Mouse (Mus musculus) adrenal gland, adult (tissue): ENCODE results near the gene Sema7a.

Source experiments
- DNase-seq, 2 experiments: peaks; one replicate each; pipeline ENCODE4 v3.0.0; 2022 to 2023; ENCODE audit warnings: low spot score in 1 of 2; ENCODE audit not compliant: inconsistent age in 2 of 2

Sema7a gene

DNA sequence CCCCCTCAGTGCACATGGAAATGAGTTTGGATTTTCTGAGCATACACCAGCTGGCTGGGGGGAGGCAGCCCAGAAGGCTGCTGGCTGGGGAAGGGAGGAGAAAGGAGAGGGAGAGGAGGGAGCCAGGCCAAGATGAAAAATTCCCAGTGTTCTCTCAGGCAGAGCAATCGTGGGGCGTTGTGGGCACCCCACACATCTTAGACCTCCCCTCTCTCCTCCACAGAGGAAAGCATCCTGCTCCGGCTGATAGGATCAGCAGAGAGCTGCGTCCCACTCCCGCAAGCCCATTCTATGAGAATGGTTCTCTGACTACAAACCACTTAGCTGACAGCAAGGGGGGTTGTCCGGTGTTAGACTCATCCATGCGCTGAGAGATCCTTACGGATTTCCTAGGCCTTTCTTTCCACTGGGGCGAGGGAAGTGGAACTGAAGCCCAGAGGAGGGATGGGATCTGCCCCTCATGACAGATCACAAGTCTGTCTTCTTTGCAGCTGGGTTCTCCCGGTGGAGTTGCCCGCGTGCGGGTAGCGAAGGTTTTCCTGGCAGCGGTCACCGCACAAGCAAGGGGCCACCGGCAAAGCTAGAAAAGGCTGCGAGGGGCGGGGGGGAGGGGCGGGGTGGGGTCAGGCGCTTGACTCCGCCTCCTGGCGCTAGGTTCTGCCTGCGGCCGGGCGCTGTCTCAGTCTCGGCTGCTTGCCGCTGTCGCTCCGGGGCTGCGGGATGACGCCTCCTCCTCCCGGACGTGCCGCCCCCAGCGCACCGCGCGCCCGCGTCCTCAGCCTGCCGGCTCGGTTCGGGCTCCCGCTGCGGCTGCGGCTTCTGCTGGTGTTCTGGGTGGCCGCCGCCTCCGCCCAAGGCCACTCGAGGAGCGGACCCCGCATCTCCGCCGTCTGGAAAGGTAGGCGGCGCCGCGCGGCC lies at the start of gene Sema7a:
Gene Sema7a (plus strand): TSS at position 682 of the 918 bp plus-strand sequence.
- DNase-seq = peak; percentile 88 to 93

DNA sequence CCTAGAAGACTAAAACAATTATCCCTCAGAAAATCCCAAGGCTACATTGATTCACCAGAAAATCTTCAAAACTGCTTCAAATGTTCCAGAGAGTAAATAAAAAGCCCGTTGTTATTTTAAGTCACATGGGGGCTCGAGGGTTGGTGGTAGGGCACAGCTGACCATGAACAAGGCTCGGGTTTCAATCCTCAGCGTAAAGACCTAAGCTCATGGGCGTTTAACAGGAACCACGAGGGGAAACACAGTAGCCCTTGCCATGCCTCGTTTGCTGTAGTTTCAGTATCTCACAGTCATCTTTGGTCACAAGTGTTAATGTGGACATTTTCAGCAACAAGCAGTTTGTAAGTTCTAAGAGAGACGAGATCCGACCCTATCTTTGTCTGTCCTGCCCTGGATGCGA lies 39.4 kb upstream of the Sema7a start:
- no peak for DNase-seq

DNA sequence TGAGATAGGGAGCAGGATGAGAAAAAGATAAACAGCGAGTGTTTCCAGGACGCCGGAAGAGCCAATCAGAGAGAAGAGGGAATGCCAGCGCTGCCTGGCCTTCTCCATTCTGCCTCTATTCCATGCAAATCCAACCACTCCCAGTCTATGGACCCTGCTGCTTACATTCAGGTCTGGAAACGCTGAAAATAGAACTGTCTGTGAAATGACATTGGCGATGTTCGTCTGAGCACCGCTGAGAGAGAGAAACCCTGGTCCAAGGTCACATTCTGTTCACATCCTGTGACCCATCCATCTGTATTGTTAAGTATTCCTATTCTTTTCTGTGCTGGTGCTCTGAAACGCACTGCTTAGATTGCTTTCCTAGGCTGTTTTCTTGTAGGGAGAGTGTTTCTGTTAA lies 38.7 kb upstream of the Sema7a start:
- peak in 1 of 2 experiments; percentile 21 for DNase-seq

DNA sequence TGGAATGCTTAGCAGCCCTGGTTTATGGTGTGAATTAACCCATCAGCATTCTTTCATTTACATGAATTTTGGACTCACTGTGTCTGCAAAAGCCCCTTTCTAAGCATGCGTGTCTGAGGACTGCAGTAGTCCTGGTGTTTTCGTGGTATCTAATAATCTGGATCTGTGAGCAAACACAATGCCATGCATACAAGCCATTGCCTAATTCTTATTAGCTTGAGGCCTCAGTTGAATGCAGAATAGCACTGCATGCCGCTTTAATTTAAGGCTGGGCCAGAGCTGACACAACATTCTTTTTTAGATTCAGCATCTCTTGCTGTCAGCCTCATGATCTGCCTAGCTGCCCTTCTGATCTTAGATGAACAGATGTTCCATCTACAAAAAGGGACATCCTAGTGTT lies 38.3 kb upstream of the Sema7a start:
- DNase-seq = no peak

DNA sequence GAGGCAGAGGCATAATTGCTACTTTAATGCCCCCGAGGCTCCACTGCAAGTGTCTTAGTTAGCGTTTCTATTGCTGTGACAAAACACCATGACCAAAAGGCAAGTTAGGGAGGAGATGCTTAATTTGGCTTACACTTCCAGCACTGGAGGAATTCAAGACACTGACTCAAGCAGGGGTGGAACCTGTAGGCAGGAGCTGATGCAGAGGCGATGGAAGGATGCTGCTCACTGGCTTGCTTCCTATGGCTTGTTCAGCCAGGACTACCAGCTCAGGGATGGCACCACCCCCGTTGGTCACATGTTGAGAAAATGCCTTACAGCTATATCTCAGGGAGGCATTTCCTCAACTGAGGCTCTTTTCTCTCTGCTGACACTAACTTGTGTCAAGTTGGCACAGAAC lies 37.8 kb upstream of the Sema7a start:
- DNase-seq = no peak

DNA sequence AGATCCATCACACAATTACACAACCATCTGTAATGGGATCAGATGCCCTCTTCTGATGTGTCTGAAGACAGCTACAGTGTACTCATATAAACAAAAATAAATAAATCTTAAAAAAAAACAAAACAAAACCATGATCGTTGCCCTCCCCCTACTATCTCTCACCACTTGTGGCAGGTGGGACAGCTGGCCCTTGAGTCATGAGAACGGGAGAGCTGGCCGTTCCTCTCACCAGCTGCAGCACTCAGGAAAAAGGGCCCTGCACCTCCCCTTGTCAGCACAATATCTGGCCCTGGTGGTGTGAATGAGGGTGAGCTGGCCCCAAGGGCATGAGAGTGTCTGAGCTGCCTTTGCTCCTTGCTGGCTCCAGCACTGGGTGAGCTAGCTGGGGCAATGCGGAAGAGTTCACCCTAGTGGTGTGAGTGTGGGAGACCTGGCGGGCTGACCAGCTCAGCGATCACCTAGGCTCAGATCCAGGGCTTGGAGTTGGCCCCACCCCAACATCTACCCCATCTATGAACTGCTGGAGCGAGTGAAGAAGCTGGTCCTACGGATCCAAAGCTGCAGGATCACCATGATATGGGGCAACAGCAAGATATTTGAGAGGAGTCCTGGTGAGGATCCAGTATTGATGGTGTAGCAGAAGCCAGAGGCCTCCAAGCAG lies 36.2 kb upstream of the Sema7a start:
- no peak for DNase-seq

DNA sequence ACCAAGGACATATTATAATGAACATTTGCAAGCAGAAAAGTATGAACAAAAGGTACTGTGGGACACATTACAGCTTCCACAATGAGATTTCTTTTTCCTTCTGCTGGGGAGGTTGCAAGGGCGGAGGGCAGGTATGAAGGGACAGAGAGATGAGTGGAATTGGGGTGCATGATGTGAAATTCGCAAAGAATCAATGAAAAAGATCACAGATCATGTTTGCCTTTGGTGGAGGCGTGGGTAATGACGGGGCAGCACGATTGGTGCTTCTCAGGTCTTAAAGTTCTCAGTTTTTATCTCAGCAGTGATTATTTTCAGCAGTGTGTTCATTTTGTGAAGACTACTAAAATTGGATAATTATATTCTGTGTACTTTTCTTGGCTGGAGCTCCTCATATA lies 35.7 kb upstream of the Sema7a start:
- no peak for DNase-seq

DNA sequence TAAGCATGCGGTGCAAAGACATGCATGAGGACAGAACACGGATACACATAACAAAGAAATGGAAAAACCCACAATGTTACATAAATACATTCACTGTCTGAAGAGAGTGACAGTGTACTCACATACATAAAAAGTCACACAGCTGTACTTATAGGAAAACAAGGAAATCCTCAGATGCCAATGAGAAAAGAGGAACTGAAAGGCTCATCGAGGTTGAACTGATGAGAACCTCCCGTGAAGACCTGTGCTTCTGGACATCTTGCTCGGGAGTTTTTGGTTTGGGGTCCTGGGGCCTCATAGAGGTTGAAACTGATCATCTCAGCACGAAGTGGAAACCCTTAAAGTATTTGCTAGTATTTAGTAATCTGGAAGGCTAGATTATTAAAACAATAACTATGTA lies 32.7 kb upstream of the Sema7a start:
- DNase-seq = no peak

DNA sequence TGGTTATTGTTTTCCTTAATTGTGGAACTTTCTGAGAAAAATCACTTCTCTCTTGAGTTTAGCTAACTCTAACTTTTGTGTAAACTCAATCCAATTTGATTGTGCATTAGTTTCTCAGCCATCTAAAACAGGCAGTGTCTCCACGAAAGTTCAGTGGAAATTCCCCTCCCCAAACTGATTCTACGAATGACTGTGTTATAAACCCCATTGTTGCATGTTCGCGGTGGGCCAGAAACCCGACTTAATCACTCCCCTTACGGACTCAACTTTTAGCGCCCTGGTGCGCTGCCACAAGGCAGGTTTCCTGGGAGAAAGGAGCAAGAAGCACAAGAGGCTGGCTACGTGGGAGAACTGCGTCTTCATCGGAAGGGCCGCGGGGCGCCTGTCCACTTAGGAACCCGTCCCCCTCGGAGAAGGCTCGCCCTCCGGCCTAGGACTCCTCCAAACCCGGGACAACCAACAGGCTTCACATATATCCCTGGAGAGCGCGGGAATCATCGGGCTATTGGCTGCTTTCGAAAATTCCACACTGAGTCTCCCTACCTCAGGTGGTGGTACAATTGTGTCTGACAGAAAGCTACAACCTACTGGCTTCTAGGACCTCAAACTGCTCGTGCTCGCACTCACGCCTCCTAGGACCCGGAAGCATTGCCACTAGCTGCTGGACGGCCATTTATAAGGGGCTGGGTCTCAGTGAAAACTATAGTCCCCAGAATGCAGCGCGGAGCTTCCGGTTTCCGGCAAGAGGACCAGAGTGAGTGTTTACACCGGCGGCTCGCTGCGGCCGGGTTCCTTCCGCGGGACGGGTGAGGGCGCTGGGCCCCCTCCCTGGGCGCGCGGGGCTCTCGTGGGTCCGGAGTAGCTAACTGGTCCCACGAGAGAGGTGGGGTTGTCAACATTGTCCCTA lies 29.4 kb upstream of the Sema7a start, which contains the start of gene Ubl7:
Gene Ubl7 (plus strand): TSS at position 726 of the 907 bp plus-strand sequence.
- peak; percentile 93 to 97 for DNase-seq

DNA sequence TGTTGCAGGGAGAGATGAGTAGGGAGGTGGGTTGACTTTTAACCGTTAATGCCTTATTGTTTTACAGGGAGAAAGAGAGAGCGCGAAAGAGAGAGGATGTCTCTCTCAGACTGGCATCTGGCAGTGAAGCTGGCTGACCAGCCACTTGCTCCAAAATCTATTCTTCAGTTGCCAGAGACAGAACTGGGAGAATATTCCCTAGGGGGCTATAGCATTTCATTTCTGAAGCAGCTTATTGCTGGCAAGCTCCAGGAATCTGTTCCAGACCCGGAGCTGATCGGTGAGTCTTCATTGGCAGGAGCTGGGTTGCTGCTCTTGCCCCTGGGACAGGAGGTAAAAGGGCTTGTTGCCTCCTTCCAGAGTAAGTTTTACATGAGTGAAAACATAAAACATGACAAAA lies 27.3 kb upstream of the Sema7a start:
- DNase-seq = peak in 1 of 2 experiments; percentile 30

DNA sequence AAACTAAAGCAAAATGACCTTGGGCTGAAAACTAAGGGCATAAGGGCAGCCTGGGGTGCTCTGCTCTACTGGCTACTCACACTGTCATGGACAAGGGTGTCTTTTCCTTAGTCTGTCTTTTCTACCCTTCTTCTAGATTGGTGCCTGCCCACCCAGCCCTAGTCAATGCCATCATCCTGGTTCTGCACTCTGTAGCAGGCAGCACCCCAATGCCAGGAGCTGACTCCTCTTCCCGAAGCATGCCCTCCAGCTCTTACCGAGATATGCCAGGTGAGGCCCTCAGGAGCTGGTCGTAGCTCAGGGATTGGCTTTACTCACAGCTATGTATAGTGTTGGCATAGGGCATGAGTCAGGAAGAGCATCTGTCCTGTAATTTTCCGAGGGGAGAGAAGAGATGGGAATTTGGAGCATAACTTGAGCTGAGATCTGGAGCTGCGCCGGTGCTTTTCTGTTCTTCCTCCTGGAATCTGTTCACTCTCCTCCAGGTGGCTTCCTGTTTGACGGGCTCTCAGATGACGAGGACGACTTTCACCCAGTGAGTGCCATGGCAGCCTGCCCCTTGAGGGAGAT lies 18.3 kb upstream of the Sema7a start:
- no peak for DNase-seq

DNA sequence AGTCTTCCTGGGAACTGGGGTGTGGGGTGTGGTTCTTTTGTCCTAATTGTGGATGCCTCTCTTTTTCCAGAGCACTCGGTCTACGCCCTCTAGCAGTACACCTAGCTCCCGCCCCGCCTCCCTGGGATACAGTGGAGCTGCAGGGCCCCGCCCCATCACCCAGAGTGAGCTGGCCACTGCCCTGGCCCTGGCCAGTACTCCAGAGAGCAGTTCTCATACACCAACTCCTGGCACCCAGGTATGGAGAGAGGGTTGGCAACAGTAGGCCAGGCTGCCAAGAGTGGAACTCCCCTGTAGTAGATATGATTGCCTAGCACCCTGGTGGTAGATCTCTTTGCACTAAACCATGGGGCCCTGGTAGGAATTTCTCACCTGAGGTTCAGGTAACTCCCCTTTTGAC lies 17.5 kb upstream of the Sema7a start:
- no peak for DNase-seq

DNA sequence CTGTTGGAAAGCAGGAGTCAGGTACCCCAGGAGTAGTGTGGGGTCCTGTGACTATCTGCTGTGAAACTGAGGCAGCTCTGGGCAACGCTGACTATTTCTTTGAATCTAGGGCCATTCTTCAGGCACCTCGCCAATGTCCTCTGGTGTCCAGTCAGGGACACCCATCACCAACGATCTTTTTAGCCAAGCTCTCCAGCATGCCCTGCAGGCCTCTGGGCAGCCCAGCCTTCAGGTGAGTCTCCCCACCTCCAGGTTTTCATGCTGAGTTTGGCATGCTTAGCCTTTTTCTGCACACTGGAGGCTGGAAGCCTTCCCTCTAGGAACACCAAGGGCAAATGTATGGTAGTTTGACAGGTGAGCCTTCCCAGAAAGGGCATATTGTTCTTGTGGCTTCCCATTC lies 16.9 kb upstream of the Sema7a start:
- DNase-seq = no peak

DNA sequence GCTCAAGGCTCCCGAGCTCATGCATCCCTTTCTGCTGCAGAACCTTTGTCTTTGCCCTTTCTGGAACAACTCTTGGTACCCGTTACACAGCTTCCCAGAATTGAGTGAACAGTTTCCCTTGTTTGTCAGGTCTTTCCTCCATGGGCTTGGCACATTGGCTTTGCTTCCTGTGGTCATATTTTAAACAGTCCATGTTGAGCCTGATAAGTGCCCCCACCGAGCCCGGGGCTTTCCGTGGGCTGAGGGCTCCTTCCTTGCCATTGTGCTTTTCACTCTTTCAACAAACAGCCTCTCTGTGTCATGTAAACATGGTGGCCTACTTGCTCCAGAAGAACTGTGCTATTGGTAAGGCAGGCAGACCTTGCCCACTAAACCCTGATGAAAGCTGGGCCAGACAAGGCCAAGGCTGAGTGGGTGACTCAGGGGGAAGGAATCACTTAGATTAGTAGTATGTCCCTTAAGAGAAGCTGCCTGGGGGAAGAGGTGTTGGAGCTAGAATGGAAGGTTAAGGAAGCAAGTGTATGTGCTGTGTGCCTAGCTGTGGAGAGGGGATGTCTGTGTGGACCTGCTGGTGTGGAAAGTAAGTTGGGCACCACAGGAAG lies 8.6 kb upstream of the Sema7a start:
- DNase-seq = peak in 1 of 2 experiments; percentile 67

DNA sequence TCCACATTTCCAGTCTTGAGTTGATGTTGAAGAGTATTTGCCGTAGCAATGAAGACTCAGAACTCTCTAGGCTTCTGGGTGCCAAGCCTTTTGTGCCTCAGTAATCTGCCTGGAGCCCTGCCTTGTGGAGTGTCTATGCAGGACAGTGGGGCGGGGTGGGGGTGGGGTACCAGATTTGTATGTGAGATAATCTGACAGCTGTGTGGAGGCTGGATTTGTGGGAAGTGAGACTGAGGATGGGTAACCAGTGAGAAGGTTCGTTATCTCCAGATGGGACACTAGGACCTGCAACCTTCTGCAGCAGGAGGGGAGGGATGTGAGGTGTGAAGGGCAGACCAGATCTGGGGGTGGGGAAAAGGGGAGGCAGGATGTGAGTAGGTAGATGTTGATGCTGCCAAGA lies 7.7 kb upstream of the Sema7a start:
- DNase-seq = no peak

DNA sequence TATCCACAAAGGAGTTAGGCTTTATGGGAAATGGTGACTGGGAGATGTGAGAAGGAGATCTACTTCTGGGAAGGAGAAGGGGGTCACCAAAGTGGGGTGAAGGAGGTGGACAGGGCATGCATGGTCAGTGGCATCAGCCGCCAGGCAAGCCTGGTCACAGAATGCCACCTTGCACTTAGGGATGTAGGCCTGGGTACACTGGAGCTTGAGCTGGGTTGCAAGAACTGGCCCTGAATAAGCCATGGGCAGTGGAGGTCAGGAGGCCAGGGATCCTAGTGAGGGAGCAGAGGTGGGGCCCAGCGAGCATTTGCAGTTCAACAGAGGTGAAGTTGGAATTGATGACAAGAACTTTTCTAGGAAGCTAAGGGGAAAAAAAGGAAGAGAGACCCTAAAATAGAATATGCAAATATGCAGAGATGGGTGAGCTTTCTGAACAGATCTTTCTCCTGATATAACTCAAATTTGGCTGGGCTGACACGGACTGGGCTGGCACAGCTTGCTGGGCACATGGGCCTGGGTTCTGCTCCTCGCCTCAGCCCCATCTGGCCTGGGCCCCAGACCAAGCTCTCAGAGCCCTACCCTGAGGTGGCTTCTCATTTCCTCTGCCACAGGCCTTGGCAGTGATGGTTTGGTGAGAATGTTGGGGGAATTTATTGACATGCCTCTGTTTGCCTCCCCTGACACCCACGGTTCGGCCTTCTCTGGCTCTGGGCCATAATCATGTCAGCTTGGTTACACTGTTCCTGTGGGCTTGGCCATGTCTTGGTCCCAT lies 6.9 kb upstream of the Sema7a start:
- DNase-seq = peak; percentile 10 to 43

DNA sequence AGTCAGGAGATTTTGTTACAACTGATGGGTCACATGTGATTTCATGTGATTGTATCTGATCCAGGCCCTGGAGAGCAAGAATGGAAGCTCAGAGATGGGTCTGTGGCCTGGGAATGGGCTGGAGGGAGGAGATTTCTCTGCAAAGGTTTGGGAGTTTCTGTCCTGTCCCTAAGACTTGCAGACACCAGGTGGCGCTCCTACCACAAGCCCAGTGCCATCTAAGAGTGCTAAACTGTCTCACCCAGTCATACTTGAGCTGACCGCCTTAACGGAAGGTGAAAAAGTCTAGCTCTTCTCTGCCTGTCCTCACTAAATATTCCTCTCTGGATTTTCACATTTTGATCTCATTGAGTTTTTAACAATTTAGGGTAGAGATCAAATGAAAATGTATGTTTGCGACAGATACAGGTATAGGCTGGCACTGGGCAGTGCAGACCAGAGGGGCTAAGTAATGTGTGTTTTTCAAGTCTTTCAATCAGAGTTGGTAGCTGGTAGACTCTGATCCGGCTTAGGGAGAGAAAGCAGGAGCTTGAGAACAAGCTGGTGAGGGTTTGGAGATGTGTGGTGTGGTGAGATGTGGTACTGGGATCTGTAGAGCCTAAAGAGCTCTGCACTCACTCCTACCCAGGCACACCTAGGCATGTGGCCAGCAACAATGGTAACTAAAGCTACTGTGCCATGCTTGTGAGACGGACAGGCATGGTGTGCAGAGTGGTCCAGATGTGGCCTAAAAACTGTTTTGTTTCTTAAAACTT lies 4.1 kb upstream of the Sema7a start:
- DNase-seq = peak; percentile 86 to 95

DNA sequence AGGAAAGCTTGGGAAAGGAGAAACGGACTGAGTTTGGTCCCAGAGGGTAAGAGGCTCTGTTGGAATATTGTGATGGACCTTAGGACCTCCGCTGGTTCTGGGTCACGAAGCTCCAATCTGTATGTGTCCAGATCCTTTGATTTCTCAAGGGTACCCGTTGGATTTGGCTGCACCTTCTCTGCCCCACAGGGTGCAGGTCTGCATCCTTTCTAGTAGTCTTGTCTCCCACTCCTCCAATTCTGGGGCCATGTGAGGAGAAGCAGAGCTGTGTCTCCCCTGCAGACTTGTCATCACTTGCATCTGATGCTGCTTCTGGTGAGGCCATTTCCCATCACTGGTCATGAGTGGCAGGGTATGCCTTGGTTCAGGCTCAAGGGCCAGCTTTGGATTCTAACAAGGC lies 2.7 kb upstream of the Sema7a start:
- DNase-seq = no peak

DNA sequence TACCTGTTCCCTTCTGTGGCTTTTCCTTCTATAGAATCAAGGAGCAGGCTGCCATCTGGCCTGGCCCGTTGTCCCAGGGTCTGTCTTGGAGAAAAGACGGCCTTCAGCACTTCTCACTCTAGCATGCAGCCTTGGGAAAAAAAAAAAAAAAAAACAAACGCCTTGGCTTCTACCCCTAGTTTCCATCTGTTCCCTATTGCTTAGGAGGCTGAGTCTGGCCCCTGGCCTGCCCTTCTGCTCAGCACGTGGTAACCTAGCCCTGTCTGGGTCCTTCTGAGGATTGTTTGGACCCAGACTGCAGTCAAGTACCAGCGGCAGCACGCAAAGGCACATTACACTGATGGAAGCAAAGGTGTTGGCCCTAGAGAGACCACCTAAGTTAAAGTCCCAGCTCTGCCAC lies 2.3 kb upstream of the Sema7a start:
- peak in 1 of 2 experiments; percentile 9 for DNase-seq
